Mouse (Mus musculus) 3134 (cell line): Measurements from ENCODE around the gene Gp1ba.

Source experiments
- DNase-seq: peaks from one replicate; pipeline ENCODE4 v3.0.0-alpha.2; 2011; ENCODE audit warnings: low spot score; ENCODE audit not compliant: insufficient read length; ENCODE audit errors: extremely low read depth

The Gp1ba gene

GRCm38 (mm10) chr11:70652884-70653344 lies 14.0 kb downstream of the Gp1ba start:
- no peak for DNase-seq

DNA sequence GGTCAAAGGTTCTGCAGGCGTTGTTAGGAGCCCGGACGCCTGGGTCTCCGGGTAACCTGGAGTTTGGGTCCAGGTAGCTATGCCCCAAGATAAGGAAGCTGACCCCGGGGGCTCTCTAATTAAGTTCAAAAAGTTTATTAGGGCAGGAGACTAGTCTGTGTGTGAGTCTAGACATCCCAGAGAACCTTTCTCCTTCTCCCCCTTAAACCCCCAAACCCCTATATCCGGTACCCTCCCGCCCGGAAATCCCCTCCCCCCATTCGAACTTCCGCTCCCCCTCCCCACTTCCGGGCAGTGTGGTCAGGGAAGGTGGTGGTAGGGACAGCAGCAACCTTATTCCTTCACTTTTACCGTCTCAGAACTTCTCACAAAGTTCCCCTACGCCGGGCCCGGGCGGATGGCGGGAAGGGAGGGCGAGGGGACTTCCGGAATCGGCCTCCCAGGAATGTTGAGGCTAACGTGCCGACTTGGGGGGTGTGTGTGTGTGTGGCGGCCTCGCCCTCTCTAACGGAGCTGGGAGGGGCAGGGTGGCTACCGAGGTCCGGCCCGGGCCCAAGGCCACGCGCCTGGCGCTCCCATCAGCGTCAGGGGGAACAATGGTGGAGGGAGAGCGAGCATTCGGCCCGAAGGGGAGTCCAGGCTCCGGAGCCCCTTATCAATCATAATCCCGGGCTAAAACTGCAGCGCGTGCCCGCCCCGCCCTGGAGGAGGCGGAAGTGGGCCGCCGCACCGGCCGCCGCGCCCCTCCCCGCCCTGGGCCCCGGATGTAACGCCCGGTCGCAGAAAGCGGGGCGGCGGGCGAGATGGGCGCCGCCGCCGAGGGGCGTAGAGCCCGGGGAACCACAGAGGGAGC lies 14.6 kb downstream of the Gp1ba start:
- peak; percentile 84 for DNase-seq

GRCm38 (mm10) chr11:70654198-70654922 lies 15.4 kb downstream of the Gp1ba start, which contains the start of gene Pfn1:
Pfn1 (minus strand) TSS chr11:70654644.
- peak; percentile 86 for DNase-seq

DNA sequence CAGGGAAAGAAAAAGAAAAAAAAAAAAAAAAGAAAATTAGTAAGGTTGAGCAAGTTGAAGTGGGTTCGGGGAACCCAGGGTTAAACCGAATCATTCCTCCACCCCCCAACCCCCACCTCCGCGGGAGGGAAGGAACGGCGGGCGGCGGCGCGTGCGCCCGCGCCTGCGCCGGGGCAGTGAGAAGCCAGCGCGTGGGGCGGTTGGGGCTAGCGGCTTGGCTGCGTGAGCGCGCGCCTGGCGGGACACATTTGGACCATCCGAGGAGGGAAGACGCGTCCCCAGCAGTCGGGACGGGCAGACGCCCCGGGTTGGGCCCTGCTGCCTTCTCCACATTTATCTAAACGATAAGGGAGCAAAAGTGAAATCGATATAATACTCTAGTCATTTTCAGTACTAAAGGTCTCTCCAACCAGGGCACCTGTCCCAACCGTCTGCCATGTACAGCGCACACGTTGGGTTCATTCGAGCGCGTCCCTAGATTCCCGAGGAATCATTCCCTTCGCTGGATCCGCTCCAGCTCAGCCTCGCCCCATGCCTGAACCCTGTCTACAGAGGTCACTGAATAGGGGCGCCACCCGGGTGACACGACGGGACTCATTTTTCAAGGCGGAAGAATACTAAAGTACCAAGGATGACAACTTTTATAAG lies 16.1 kb downstream of the Gp1ba start:
- DNase-seq: peak; percentile 93

GRCm38 (mm10) chr11:70655571-70656455 lies 16.9 kb downstream of the Gp1ba start:
- DNase-seq: peak; percentile 87

- DNase-seq: no peak
Measured at GRCm38 (mm10) chr11:70656456-70656927, 17.6 kb downstream of the Gp1ba start.

- DNase-seq: no peak
Measured at GRCm38 (mm10) chr11:70656964-70657363, 18.0 kb downstream of the Gp1ba start, which contains the start of gene Eno3. Eno3 (plus strand) TSS chr11:70657202.

DNA sequence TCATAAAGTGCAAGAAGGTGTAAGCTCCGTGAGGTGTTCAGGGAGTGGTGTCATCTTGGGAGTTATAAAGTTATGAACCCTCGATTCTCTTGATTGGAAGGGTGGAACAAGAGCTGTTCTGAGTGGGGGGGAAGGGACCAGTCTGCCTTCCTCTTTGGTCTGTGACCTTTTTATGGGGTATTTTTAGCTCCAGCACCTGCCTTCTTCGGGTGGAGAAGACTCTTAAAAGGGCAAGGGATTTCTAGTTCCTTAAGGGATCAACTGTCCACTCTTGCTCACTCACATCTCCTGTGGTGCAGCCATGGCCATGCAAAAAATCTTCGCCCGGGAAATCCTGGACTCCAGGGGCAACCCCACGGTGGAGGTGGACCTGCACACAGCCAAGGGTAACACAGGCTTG lies 18.7 kb downstream of the Gp1ba start:
- no peak for DNase-seq

GRCm38 (mm10) chr11:70657991-70658390 lies 19.1 kb downstream of the Gp1ba start:
- no peak for DNase-seq

- no peak for DNase-seq
Measured at GRCm38 (mm10) chr11:70658521-70658920, 19.6 kb downstream of the Gp1ba start.

GRCm38 (mm10) chr11:70658942-70659341 lies 20.0 kb downstream of the Gp1ba start:
- no peak for DNase-seq

GRCm38 (mm10) chr11:70660571-70660970 lies 21.6 kb downstream of the Gp1ba start:
- DNase-seq: no peak

DNA sequence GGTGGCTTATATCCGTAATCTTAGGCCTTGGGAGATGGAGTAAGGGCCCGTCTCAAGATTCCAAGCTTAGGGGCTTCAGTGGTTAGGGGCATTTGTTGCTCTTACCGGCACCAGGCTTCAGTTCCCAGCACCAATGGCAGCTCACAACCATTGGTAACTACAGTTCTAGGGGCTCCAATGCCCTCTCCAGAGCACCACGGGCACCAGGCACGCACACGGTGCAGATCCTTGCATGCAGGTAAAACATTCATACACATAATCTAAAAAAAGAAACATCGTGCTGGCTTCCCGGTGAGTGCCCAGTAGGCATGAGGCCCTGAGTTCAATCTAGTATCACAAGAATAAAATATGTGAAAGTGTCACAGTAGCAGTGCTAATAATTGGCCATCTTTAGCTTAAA lies 24.2 kb downstream of the Gp1ba start:
- no peak for DNase-seq

GRCm38 (mm10) chr11:70663957-70664356 lies 25.0 kb downstream of the Gp1ba start:
- no peak for DNase-seq

DNA sequence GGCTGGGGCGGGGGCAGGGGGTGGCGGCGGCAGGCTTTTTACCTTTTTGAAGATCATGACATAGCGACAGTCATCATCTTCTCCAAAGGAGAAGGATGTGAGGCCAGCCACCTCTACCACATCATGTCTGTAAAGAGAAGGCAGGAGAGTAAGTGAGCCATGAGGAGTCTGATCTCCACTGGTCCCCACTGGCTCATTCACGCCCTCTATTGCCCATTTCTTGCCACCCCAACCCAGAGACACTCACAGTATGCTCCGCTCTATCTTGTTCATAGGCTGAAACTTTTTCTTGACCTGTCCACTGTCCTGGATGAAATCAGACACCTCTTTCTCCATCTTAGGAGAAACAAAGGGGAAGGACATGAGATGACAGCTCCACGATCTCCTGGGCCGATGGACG lies 25.8 kb downstream of the Gp1ba start:
- DNase-seq: no peak

- no peak for DNase-seq
Measured at GRCm38 (mm10) chr11:70666687-70667086, 27.8 kb downstream of the Gp1ba start.

DNA sequence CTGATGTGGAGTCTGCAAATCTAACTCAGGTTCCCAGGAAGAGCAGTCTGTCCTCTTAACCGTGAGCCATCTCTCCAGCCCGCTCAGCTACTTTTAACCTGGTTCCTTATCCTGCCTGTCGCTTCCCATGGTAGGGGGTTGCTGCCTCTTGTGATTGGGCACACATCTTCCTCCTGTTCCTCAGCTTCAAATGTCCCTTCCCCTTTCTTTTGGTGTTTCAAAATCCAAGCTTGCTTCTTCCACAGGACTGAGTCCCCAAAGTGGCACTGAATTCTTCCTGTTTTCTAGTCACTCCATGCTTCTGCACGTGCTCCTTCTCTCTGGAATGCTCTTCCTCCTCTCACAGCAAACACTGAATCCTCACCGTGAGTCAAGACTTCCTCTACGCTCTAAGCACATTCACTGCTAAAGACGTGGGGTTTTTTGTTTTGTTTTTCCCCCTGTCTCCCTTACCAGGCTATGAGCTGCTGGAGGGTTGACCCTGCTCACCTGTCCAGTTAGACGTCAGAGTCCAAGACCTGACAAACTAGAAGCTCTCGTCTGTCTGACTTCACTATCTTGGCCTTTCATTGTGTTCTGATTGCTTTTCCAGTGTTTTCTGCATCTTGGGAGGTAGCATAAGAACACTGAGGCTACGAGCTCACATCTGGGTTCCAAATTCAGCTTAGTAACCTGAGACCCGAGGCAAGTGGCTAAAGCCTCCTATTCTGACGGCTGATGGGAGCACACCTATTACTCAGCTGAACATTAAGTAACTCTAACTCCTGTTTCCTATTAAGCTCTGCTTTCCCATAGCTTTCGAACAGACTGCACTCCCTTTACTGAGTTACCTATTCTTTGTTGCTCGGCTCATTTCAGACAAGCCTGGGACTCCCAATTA lies 28.6 kb downstream of the Gp1ba start:
- no peak for DNase-seq

- DNase-seq: peak; percentile 92
Measured at GRCm38 (mm10) chr11:70668335-70668770, 29.4 kb downstream of the Gp1ba start.
